Mouse (Mus musculus) brain, embryonic 14.5 days (tissue): ENCODE measurements around the gene Abhd16a.

Source experiments
- CTCF ChIP-seq: fragments of 200-500 bp; IDR thresholded peaks from 2 replicates; pipeline ENCODE4 v1.5.1; 2012; ENCODE audit warnings: inconsistent platforms, mild to moderate bottlenecking, moderate library complexity, borderline replicate concordance; ENCODE audit not compliant: insufficient read depth, insufficient read length; ENCODE audit errors: extremely low read depth
- POLR2A ChIP-seq: fragments of 200-500 bp; IDR thresholded peaks from 2 replicates; pipeline ENCODE4 v1.6.1; 2012; ENCODE audit warnings: mild to moderate bottlenecking, inconsistent platforms, borderline replicate concordance; ENCODE audit not compliant: poor library complexity, insufficient read depth, insufficient read length, severe bottlenecking; ENCODE audit errors: extremely low read depth

GRCm38 (mm10) chr17:35079778-35080177, 9.3 kb upstream of the Abhd16a start:
- no peak for TF ChIP-seq CTCF
- no peak for TF ChIP-seq POLR2A
